Mouse (Mus musculus): ENCODE results near the gene Plxnb2. TPM values are rescaled to one million over a fixed set of nuclear protein-coding genes. Genes with fewer than 3 reads are reported as not detected.
A peak's percentile ranks its signal among the peaks of the same experiment; 100 is the strongest.

Gene Plxnb2
- polyA plus RNA-seq, 1 experiment from 2014 or later = 84.6 TPM

GRCm38 (mm10) chr15:89177121-89177520, 3.5 kb downstream of the Plxnb2 start:
- Histone ChIP-seq H3K4me2 (peak overlapping the region; percentile 34), H3K9me3 (replicated peaks; ENCODE audit: control insufficient read depth, low read length) (no peaks in the 10 kb centered on the region), H3K27ac (ENCODE audit: low read depth, low read length) (0 out of 2 replicates have a peak overlapping the region, but pooled peaks have one; percentile 19), H3K4me1 (ENCODE audit: control insufficient read depth, insufficient read depth, low read length) (peaks cover 79% of the 10 kb centered on the region), H3K4me3 (ENCODE audit: low read depth, low read length) (no peak overlapping the region), H3K27me3 (ENCODE audit: control insufficient read depth, insufficient read depth, low read length) (no peaks in the 10 kb centered on the region), H3K36me3 (ENCODE audit: control insufficient read depth, insufficient read depth, low read length) (no peaks in the 10 kb centered on the region), H3K9ac (ENCODE audit: low read depth, low read length) (no peak overlapping the region)
- no peak for ATAC-seq (replicated peaks; ENCODE audit: insufficient number of reproducible peaks, low FRiP score, low TSS enrichment)
- 6% methylated on average over 5 of the region's 5 CpGs for WGBS (ENCODE audit: insufficient replicate concordance)

GRCm38 (mm10) chr15:89175411-89176155, 5.0 kb downstream of the Plxnb2 start:
- Histone ChIP-seq H3K27ac (ENCODE audit: low read depth, low read length) (no peak overlapping the region), H3K27me3 (ENCODE audit: control insufficient read depth, insufficient read depth, low read length) (no peaks in the 10 kb centered on the region), H3K9me3 (replicated peaks; ENCODE audit: control insufficient read depth, low read length) (no peaks in the 10 kb centered on the region), H3K9ac (ENCODE audit: low read depth, low read length) (no peak overlapping the region), H3K4me3 (ENCODE audit: low read depth, low read length) (no peak overlapping the region), H3K4me1 (ENCODE audit: control insufficient read depth, insufficient read depth, low read length) (peaks cover 81% of the 10 kb centered on the region), H3K36me3 (ENCODE audit: control insufficient read depth, insufficient read depth, low read length) (no peaks in the 10 kb centered on the region), H3K4me2 (no peak overlapping the region)
- 67% methylated on average over 13 of the region's 13 CpGs for WGBS (ENCODE audit: insufficient replicate concordance)
- ATAC-seq (replicated peaks; ENCODE audit: insufficient number of reproducible peaks, low FRiP score, low TSS enrichment) = no peak

GRCm38 (mm10) chr15:89174889-89175339, 5.7 kb downstream of the Plxnb2 start:
- Histone ChIP-seq H3K4me2 (no peak overlapping the region), H3K27me3 (ENCODE audit: control insufficient read depth, insufficient read depth, low read length) (no peaks in the 10 kb centered on the region), H3K9ac (ENCODE audit: low read depth, low read length) (no peak overlapping the region), H3K4me3 (ENCODE audit: low read depth, low read length) (no peak overlapping the region), H3K36me3 (ENCODE audit: control insufficient read depth, insufficient read depth, low read length) (no peaks in the 10 kb centered on the region), H3K4me1 (ENCODE audit: control insufficient read depth, insufficient read depth, low read length) (peaks cover 87% of the 10 kb centered on the region), H3K9me3 (replicated peaks; ENCODE audit: control insufficient read depth, low read length) (no peaks in the 10 kb centered on the region), H3K27ac (ENCODE audit: low read depth, low read length) (no peak overlapping the region)
- 51% methylated on average over 11 of the region's 11 CpGs for WGBS (ENCODE audit: insufficient replicate concordance)
- no peak for ATAC-seq (replicated peaks; ENCODE audit: insufficient number of reproducible peaks, low FRiP score, low TSS enrichment)

- peak overlapping the region; percentile 75; the same call in 1 of the 2 replicates for H3K9ac ChIP-seq (ENCODE audit: low read depth, low read length)
- H3K9me3 ChIP-seq (replicated peaks; ENCODE audit: control insufficient read depth, low read length) = no peaks in the 10 kb centered on the region
- no peaks in the 10 kb centered on the region for H3K27me3 ChIP-seq (ENCODE audit: control insufficient read depth, insufficient read depth, low read length)
- WGBS (ENCODE audit: insufficient replicate concordance) = 2% methylated on average over 15 of the region's 15 CpGs
- no peak overlapping the region for H3K27ac ChIP-seq (ENCODE audit: low read depth, low read length)
- H3K4me1 ChIP-seq (ENCODE audit: control insufficient read depth, insufficient read depth, low read length) = peaks cover 91% of the 10 kb centered on the region
- H3K36me3 ChIP-seq (ENCODE audit: control insufficient read depth, insufficient read depth, low read length) = no peaks in the 10 kb centered on the region
- peak overlapping the region; percentile 95 for H3K4me2 ChIP-seq
- ATAC-seq (replicated peaks; ENCODE audit: insufficient number of reproducible peaks, low FRiP score, low TSS enrichment) = peak; percentile 32; the same call in 1 of the 2 replicates
- peak overlapping the region; percentile 63 for H3K4me3 ChIP-seq (ENCODE audit: low read depth, low read length)
These were observed 6.7 kb downstream of the Plxnb2 start for GRCm38 (mm10) chr15:89173906-89174214.

GRCm38 (mm10) chr15:89173024-89173905, 7.3 kb downstream of the Plxnb2 start:
- H3K27me3 ChIP-seq (ENCODE audit: control insufficient read depth, insufficient read depth, low read length) = no peaks in the 10 kb centered on the region
- no peaks in the 10 kb centered on the region for H3K9me3 ChIP-seq (replicated peaks; ENCODE audit: control insufficient read depth, low read length)
- peak overlapping the region; percentile 63 for H3K4me3 ChIP-seq (ENCODE audit: low read depth, low read length)
- WGBS (ENCODE audit: insufficient replicate concordance) = 1% methylated on average over 64 of the region's 65 CpGs
- peak overlapping the region; percentile 75 for H3K9ac ChIP-seq (ENCODE audit: low read depth, low read length)
- peak; percentile 22; the same call in 1 of the 2 replicates for ATAC-seq (replicated peaks; ENCODE audit: insufficient number of reproducible peaks, low FRiP score, low TSS enrichment)
- H3K4me2 ChIP-seq = peak overlapping the region; percentile 95
- peak overlapping the region; percentile 30 for H3K27ac ChIP-seq (ENCODE audit: low read depth, low read length)
- H3K36me3 ChIP-seq (ENCODE audit: control insufficient read depth, insufficient read depth, low read length) = no peaks in the 10 kb centered on the region
- peaks cover 91% of the 10 kb centered on the region for H3K4me1 ChIP-seq (ENCODE audit: control insufficient read depth, insufficient read depth, low read length)

GRCm38 (mm10) chr15:89172276-89172935, 8.2 kb downstream of the Plxnb2 start:
- Histone ChIP-seq H3K4me2 (peak overlapping the region; percentile 95), H3K36me3 (ENCODE audit: control insufficient read depth, insufficient read depth, low read length) (no peaks in the 10 kb centered on the region), H3K9ac (ENCODE audit: low read depth, low read length) (peak overlapping the region; percentile 75), H3K9me3 (replicated peaks; ENCODE audit: control insufficient read depth, low read length) (no peaks in the 10 kb centered on the region), H3K4me1 (ENCODE audit: control insufficient read depth, insufficient read depth, low read length) (peaks cover 83% of the 10 kb centered on the region), H3K27me3 (ENCODE audit: control insufficient read depth, insufficient read depth, low read length) (no peaks in the 10 kb centered on the region), H3K27ac (ENCODE audit: low read depth, low read length) (peak overlapping the region; percentile 30; the same call in 1 of the 2 replicates), H3K4me3 (ENCODE audit: low read depth, low read length) (peak overlapping the region; percentile 63)
- 45% methylated on average over 17 of the region's 17 CpGs for WGBS (ENCODE audit: insufficient replicate concordance)
- no peak for ATAC-seq (replicated peaks; ENCODE audit: insufficient number of reproducible peaks, low FRiP score, low TSS enrichment)

GRCm38 (mm10) chr15:89171526-89172051, 9.0 kb downstream of the Plxnb2 start:
- no peak overlapping the region for H3K27ac ChIP-seq (ENCODE audit: low read depth, low read length)
- H3K4me1 ChIP-seq (ENCODE audit: control insufficient read depth, insufficient read depth, low read length) = peaks cover 75% of the 10 kb centered on the region
- H3K27me3 ChIP-seq (ENCODE audit: control insufficient read depth, insufficient read depth, low read length) = no peaks in the 10 kb centered on the region
- H3K4me3 ChIP-seq (ENCODE audit: low read depth, low read length) = no peak overlapping the region
- no peak overlapping the region for H3K4me2 ChIP-seq
- 82% methylated on average over 5 of the region's 5 CpGs for WGBS (ENCODE audit: insufficient replicate concordance)
- peak overlapping the region; percentile 35; the same call in 1 of the 2 replicates for H3K9ac ChIP-seq (ENCODE audit: low read depth, low read length)
- no peaks in the 10 kb centered on the region for H3K9me3 ChIP-seq (replicated peaks; ENCODE audit: control insufficient read depth, low read length)
- ATAC-seq (replicated peaks; ENCODE audit: insufficient number of reproducible peaks, low FRiP score, low TSS enrichment) = no peak
- H3K36me3 ChIP-seq (ENCODE audit: control insufficient read depth, insufficient read depth, low read length) = peaks cover 3% of the 10 kb centered on the region; the same call in 1 of the 2 replicates

- Histone ChIP-seq H3K4me1 (ENCODE audit: control insufficient read depth, insufficient read depth, low read length) (peaks cover 61% of the 10 kb centered on the region), H3K9ac (ENCODE audit: low read depth, low read length) (peak overlapping the region; percentile 36; the same call in 1 of the 2 replicates), H3K4me2 (peak overlapping the region; percentile 62), H3K36me3 (ENCODE audit: control insufficient read depth, insufficient read depth, low read length) (peaks cover 8% of the 10 kb centered on the region), H3K27me3 (ENCODE audit: control insufficient read depth, insufficient read depth, low read length) (no peaks in the 10 kb centered on the region), H3K9me3 (replicated peaks; ENCODE audit: control insufficient read depth, low read length) (no peaks in the 10 kb centered on the region), H3K4me3 (ENCODE audit: low read depth, low read length) (no peak overlapping the region), H3K27ac (ENCODE audit: low read depth, low read length) (peak overlapping the region; percentile 91)
- no peak for ATAC-seq (replicated peaks; ENCODE audit: insufficient number of reproducible peaks, low FRiP score, low TSS enrichment)
- WGBS (ENCODE audit: insufficient replicate concordance) = 36% methylated on average over 3 of the region's 3 CpGs
These were observed 10.5 kb downstream of the Plxnb2 start for GRCm38 (mm10) chr15:89170102-89170501.

All from heart, embryonic 11.5 days (tissue).